ENCODE assay signal across 8 mouse cellular contexts in genomic region chr9:122311051-122311760, GRCm38 (mm10). TPM values are rescaled to one million over a fixed set of nuclear protein-coding genes. Genes with fewer than 3 reads are reported as not detected.
DNase-seq lines count a peak whose midpoint lies in the region; ATAC-seq and TF ChIP-seq lines count a peak whose summit lies in the region.

No protein-coding gene starts in this region.

- 66% methylated on average over 7 of the region's 7 CpGs for WGBS in heart, embryonic 13.5 days
- 75% methylated on average over 7 of the region's 7 CpGs for WGBS in midbrain, embryonic 15.5 days

- TF ChIP-seq POLR2A in CH12.LX (IDR thresholded peaks at IDR 0.05; ENCODE audit: low read depth, low read length): no peak

- no peak for TF ChIP-seq RAD21 in CH12.LX (IDR thresholded peaks at IDR 0.05; ENCODE audit: low read depth, low read length)

- in situ Hi-C loops in CH12.LX (cut with MboI; ENCODE audit: low pct_ligation_motif_present, low pct_unique_long_range_greater_than_20kb, low sequenced_read_pairs): loop anchor here (10.0 kb wide), 1 partner anchor 56 kb away; no protein-coding TSS in a partner anchor

- TF ChIP-seq CTCF in CH12.LX (conservative IDR thresholded peaks at IDR 0.05 in 1 of 2, IDR thresholded peaks at IDR 0.05 in 1 of 2; ENCODE audit: low read depth in 2 of 2, low read length in 2 of 2): no peak

- peak overlapping the region; percentile 67; the same call in 1 of the 2 replicates for H3K9ac ChIP-seq in CH12.LX (ENCODE audit: insufficient read depth, low read depth)
- H3K9ac ChIP-seq in heart, embryonic 13.5 days: peak overlapping the region; percentile 85
- H3K9ac ChIP-seq in midbrain, embryonic 15.5 days: peak overlapping the region; percentile 43; the same call in 1 of the 2 replicates

- H3K79me2 ChIP-seq in CH12.LX (replicated peaks; ENCODE audit: control insufficient read depth, extremely low read depth, insufficient read depth, poor library complexity, severe bottlenecking): no peaks in the 10 kb centered on the region

- no peaks in the 10 kb centered on the region for H3K36me3 ChIP-seq in CH12.LX (replicated peaks in 1 of 2; ENCODE audit: control insufficient read depth in 1 of 2, insufficient read depth in 1 of 2, low read length in 1 of 2)
- no peaks in the 10 kb centered on the region for H3K36me3 ChIP-seq in heart, embryonic 13.5 days
- no peaks in the 10 kb centered on the region for H3K36me3 ChIP-seq in midbrain, embryonic 15.5 days (replicated peaks)

- peaks cover 0 to 18% of the 10 kb centered on the region in 2 experiments; a peak in 2 of 4 replicates for H3K4me1 ChIP-seq in CH12.LX (ENCODE audit: control insufficient read depth in 1 of 2, insufficient read depth in 2 of 2)
- peaks cover 17% of the 10 kb centered on the region for H3K4me1 ChIP-seq in heart, embryonic 13.5 days
- peaks cover 8% of the 10 kb centered on the region for H3K4me1 ChIP-seq in midbrain, embryonic 15.5 days

- H3K9me3 ChIP-seq in CH12.LX (replicated peaks; ENCODE audit: low read length): no peaks in the 10 kb centered on the region
- no peaks in the 10 kb centered on the region for H3K9me3 ChIP-seq in heart, embryonic 13.5 days
- no peaks in the 10 kb centered on the region for H3K9me3 ChIP-seq in midbrain, embryonic 15.5 days

- DNase-seq in CH12.LX (ENCODE audit: extremely low read depth) (no peak), ZHBTc4 (ENCODE audit: low read depth, low spot score) (peak; percentile 60)
- peak; percentile 68 for DNase-seq in kidney, postnatal 14 days
- DNase-seq in frontal cortex, adult 2 months (ENCODE audit: extremely low spot score in 1 of 2, low spot score in 1 of 2): no peak
- no peak for DNase-seq in layer of hippocampus, postnatal 25 days (ENCODE audit: extremely low spot score in 1 of 2, low spot score in 1 of 2)
- no peak for DNase-seq in right cerebral cortex, adult 2 months (ENCODE audit: low spot score in 2 of 2)

- dilution Hi-C loops in CH12.LX (cut with MboI; ENCODE audit: extremely low pct_ligation_motif_present, extremely low pct_unique_long_range_greater_than_20kb, low sequenced_read_pairs): no loop called here

- no peaks in the 10 kb centered on the region for H3K27me3 ChIP-seq in CH12.LX (replicated peaks)
- H3K27me3 ChIP-seq in heart, embryonic 13.5 days (replicated peaks): no peaks in the 10 kb centered on the region
- no peaks in the 10 kb centered on the region for H3K27me3 ChIP-seq in midbrain, embryonic 15.5 days (replicated peaks)

- peak overlapping the region; percentile 90 for H3K4me2 ChIP-seq in CH12.LX (ENCODE audit: insufficient read depth, low read depth, poor library complexity, severe bottlenecking)
- peak overlapping the region; percentile 73 for H3K4me2 ChIP-seq in heart, embryonic 13.5 days
- H3K4me2 ChIP-seq in midbrain, embryonic 15.5 days: peak overlapping the region; percentile 62

- no peak for ATAC-seq in heart, embryonic 13.5 days (ENCODE audit: extremely low read depth, insufficient number of reproducible peaks, low FRiP score, low TSS enrichment)
- ATAC-seq in midbrain, embryonic 15.5 days (replicated peaks): peak; percentile 53

- no peak for TF ChIP-seq EP300 in CH12.LX (IDR thresholded peaks at IDR 0.05; ENCODE audit: low read length)

- H3K27ac ChIP-seq in CH12.LX (ENCODE audit: insufficient read depth, low read depth): no peak overlapping the region
- peak overlapping the region; percentile 69; the same call in 1 of the 2 replicates for H3K27ac ChIP-seq in heart, embryonic 13.5 days (replicated peaks)
- no peak overlapping the region for H3K27ac ChIP-seq in midbrain, embryonic 15.5 days

- H3K4me3 ChIP-seq in CH12.LX (replicated peaks in 1 of 3; ENCODE audit: low read depth in 2 of 3, low read length in 2 of 3, poor library complexity in 1 of 3): no peak overlapping the region
- peak overlapping the region; percentile 65 for H3K4me3 ChIP-seq in heart, embryonic 13.5 days
- peak overlapping the region; percentile 40 for H3K4me3 ChIP-seq in midbrain, embryonic 15.5 days

TF ChIP-seq in CH12.LX, 34 proteins besides CTCF, POLR2A, EP300 and RAD21:
- no peak for TF ChIP-seq HCFC1 (IDR thresholded peaks at IDR 0.05; ENCODE audit: low read depth, low read length)
- TF ChIP-seq MAFK (IDR thresholded peaks at IDR 0.05; ENCODE audit: insufficient replicate concordance, low read length): peak; percentile 59; the same call in 1 of the 2 replicates
- peak; percentile 6; the same call in 1 of the 2 replicates for TF ChIP-seq MXI1 (IDR thresholded peaks at IDR 0.05; ENCODE audit: low read depth, low read length)

RNA-seq across cellular contexts. Expression of gene Ano10, which starts 17.0 kb away (rescaled TPM):
- total RNA-seq in CH12.LX (2012; rRNA removed): 18.2 and 23.9 TPM in 2 replicates
- total RNA-seq in CH12.LX (2014; rRNA removed): 7.3 and 9.5 TPM in 2 replicates
- 11.4 and 12.2 TPM in 2 replicates for polyA plus RNA-seq in CH12.LX (2012; ENCODE audit: insufficient read length, low read depth)
- polyA plus RNA-seq in heart, embryonic 13.5 days (2015; fragmentation: Nextera tagmentation; extraction: Ambion mirVana): 29.2 and 30.8 TPM in 2 replicates
- polyA plus RNA-seq in midbrain, embryonic 15.5 days (2015; fragmentation: Nextera tagmentation; extraction: Ambion mirVana): 39.7 and 41.9 TPM in 2 replicates
- polyA plus RNA-seq in frontal cortex, adult 2 months (2012; rRNA removed): 31.0 and 31.5 TPM in 2 replicates
- 10 to 100 TPM; 22.1 to 24.9 TPM for total RNA-seq in layer of hippocampus, postnatal 25 days (2021)

RNA-seq across cellular contexts. Expression of gene Abhd5, which starts 40.2 kb away (rescaled TPM):
- 6.0 and 7.3 TPM in 2 replicates for total RNA-seq in CH12.LX (2012; rRNA removed)
- 8.8 and 9.9 TPM in 2 replicates for total RNA-seq in CH12.LX (2014; rRNA removed)
- polyA plus RNA-seq in CH12.LX (2012; ENCODE audit: insufficient read length, low read depth): 12.2 and 14.3 TPM in 2 replicates
- polyA plus RNA-seq in heart, embryonic 13.5 days (2015; fragmentation: Nextera tagmentation; extraction: Ambion mirVana): 16.7 and 19.6 TPM in 2 replicates
- 21.3 and 24.0 TPM in 2 replicates for polyA plus RNA-seq in midbrain, embryonic 15.5 days (2015; fragmentation: Nextera tagmentation; extraction: Ambion mirVana)
- 19.8 and 21.5 TPM in 2 replicates for polyA plus RNA-seq in frontal cortex, adult 2 months (2012; rRNA removed)
- total RNA-seq in layer of hippocampus, postnatal 25 days (2021): 10 to 100 TPM; 20.3 to 22.6 TPM

Comparison
In these comparisons a context has a peak if more than half of its experiments do, and no peak if none do; other contexts are left out.
1. DNase-seq: peak in ZHBTc4 (single experiment) and kidney, postnatal 14 days (single experiment); none in CH12.LX (single experiment), frontal cortex, adult 2 months (0 of 2), layer of hippocampus, postnatal 25 days (0 of 2) and right cerebral cortex, adult 2 months (0 of 2).
2. H3K4me3 ChIP-seq: peak in heart, embryonic 13.5 days (single experiment) and midbrain, embryonic 15.5 days (single experiment); none in CH12.LX (0 of 3).
3. Peak in every context shown above with its lines, with median percentiles within 50 percentile points of each other: H3K4me2 ChIP-seq and H3K9ac ChIP-seq.